Mouse (Mus musculus) small intestine, adult 2 months (tissue): ENCODE measurements around the gene Lin28a. TPM values are rescaled to one million over a fixed set of nuclear protein-coding genes. Genes with fewer than 3 reads are reported as not detected.
A peak's percentile ranks its signal among the peaks of the same experiment; 100 is the strongest.

Experiments
- H3K27ac ChIP-seq: fragments of 200-500 bp; 2 replicates; pipeline ENCODE4 v1.5.1; 2012; ENCODE audit warnings: low read depth, low read length, control low read depth, inconsistent platforms; ENCODE audit not compliant: insufficient read depth
- H3K27me3 ChIP-seq: fragments of 200-500 bp; 2 replicates; pipeline ENCODE4 v1.6.1; 2012; ENCODE audit warnings: mild to moderate bottlenecking, moderate library complexity, low read length, inconsistent platforms; ENCODE audit not compliant: control insufficient read depth, insufficient read depth
- H3K36me3 ChIP-seq: fragments of 200-500 bp; 2 replicates; pipeline ENCODE4 v1.6.1; 2012; ENCODE audit warnings: mild to moderate bottlenecking, low read length, control low read depth, inconsistent platforms; ENCODE audit not compliant: control insufficient read depth, insufficient read depth
- H3K4me1 ChIP-seq: fragments of 200-500 bp; 2 replicates; pipeline ENCODE4 v1.6.1; 2012; ENCODE audit warnings: low read length, inconsistent platforms, mixed read lengths; ENCODE audit not compliant: control insufficient read depth, insufficient read depth, insufficient read length
- H3K4me3 ChIP-seq: fragments of 200-500 bp; 2 replicates; pipeline ENCODE4 v1.5.1; 2012; ENCODE audit warnings: low read depth, mild to moderate bottlenecking, control low read depth, inconsistent platforms, low read length, moderate library complexity
- CTCF ChIP-seq: fragments of 200-500 bp; IDR thresholded peaks from 2 replicates; pipeline ENCODE4 v1.5.1; 2012; ENCODE audit warnings: low read depth, mild to moderate bottlenecking, control low read depth, inconsistent platforms, low read length, moderate library complexity, mixed read lengths; ENCODE audit not compliant: insufficient replicate concordance, insufficient read length; ENCODE audit errors: extremely low read depth
- POLR2A ChIP-seq: fragments of 200-500 bp; IDR thresholded peaks from 2 replicates; pipeline ENCODE4 v1.6.1; 2012; ENCODE audit warnings: low read depth, mild to moderate bottlenecking, control low read depth, inconsistent platforms, low read length, moderate library complexity
- WGBS: fragments of 180-500 bp; shearing (Covaris S2); methylation state at CpG from one replicate; pipeline ENCODE4 v1.1.7; 2018; 5-methylcytosine and 5-hydroxymethylcytosine counted together
- polyA plus RNA-seq: library from polyadenylated mRNA; depleted of rRNA; stranded (reverse); fragments of >200 nt; gene quantifications from 2 replicates; pipeline ENCODE4 v1.2.3, GENCODE M21; 2012; rRNA removed

The Lin28a gene
- not detected in 2 replicates for polyA plus RNA-seq

GRCm38 (mm10) chr4:134018779-134019145, at the start of gene Lin28a:
Gene Lin28a, minus strand, starts transcription at chr4:134018841.
- TF ChIP-seq CTCF (no peak), POLR2A (no peak)
- Histone ChIP-seq H3K36me3 (no peaks in the 10 kb centered on the region), H3K27ac (no peak within 1 kb of the TSS), H3K27me3 (peaks cover 40% of the 10 kb centered on the region), H3K4me3 (no peak within 1 kb of the TSS), H3K4me1 (peaks cover 1% of the 10 kb centered on the region; the same call in 1 of the 2 replicates)
- 2% methylated on average over 9 of the region's 9 CpGs for WGBS

GRCm38 (mm10) chr4:134067833-134068544, 49.3 kb upstream of the Lin28a start:
- peaks cover 35% of the 10 kb centered on the region for H3K4me1 ChIP-seq
- peak overlapping the region; percentile 81 for H3K4me3 ChIP-seq
- TF ChIP-seq CTCF (no peak), POLR2A (no peak)
- H3K36me3 ChIP-seq, result peaks cover 10% of the 10 kb centered on the region
- no peaks in the 10 kb centered on the region for H3K27me3 ChIP-seq
- 45% methylated on average over 7 of the region's 7 CpGs for WGBS
- H3K27ac ChIP-seq, result peak overlapping the region; percentile 83

- Histone ChIP-seq H3K4me3 (peak overlapping the region; percentile 81), H3K4me1 (peaks cover 39% of the 10 kb centered on the region), H3K27ac (peak overlapping the region; percentile 83), H3K27me3 (no peaks in the 10 kb centered on the region), H3K36me3 (peaks cover 5% of the 10 kb centered on the region)
- WGBS, result 41% methylated on average over 8 of the region's 8 CpGs
- TF ChIP-seq POLR2A, result no peak
- TF ChIP-seq CTCF, result no peak
Measured at GRCm38 (mm10) chr4:134067383-134067782, 48.7 kb upstream of the Lin28a start.

DNA sequence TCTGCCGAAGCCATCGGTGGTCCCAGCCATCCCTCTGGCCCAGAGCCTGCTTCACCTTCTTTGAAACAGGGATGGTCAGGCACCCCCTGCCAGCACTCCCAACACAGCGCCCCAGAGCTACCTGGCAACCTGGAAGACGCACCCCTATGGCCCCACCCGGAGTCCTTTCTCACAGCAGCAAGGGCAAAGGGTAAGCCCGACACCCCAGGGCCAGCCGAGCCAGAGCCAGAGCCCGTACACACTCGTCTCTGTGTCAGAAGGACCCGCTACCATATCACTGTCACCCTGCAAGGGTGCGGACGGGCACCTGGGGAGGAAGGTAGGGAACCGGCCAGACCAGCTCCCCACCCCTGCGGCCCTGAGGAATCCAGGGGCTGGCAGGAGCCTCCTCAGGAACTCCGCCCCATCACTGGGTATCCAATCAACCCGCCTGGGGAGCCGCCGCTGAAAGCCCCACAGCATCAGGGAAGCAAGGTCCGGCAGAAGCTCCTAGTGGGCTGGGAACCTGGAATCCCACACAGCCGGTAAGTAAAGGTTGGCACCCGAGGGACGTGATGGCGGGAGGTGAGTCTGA, 46.9 kb upstream of the Lin28a start:
- H3K27ac ChIP-seq, result peak overlapping the region; percentile 83

GRCm38 (mm10) chr4:134062561-134062960, 43.9 kb upstream of the Lin28a start:
- WGBS, result 35% methylated on average over 8 of the region's 8 CpGs
- Histone ChIP-seq H3K27ac (peak overlapping the region; percentile 100), H3K4me3 (peak overlapping the region; percentile 31), H3K36me3 (no peaks in the 10 kb centered on the region), H3K4me1 (peaks cover 45% of the 10 kb centered on the region), H3K27me3 (no peaks in the 10 kb centered on the region)
- TF ChIP-seq POLR2A (no peak), CTCF (no peak)

More for the DNA sequence above, 46.9 kb upstream of the Lin28a start:
- H3K36me3 ChIP-seq, result peaks cover 3% of the 10 kb centered on the region; the same call in 1 of the 2 replicates
- H3K4me3 ChIP-seq, result peak overlapping the region; percentile 81
- H3K27me3 ChIP-seq, result no peaks in the 10 kb centered on the region
- H3K4me1 ChIP-seq, result peaks cover 45% of the 10 kb centered on the region
- no peak for TF ChIP-seq CTCF
- peak; percentile 42; the same call in 1 of the 2 replicates for TF ChIP-seq POLR2A
- WGBS, result 14% methylated on average over 23 of the region's 23 CpGs

- Histone ChIP-seq H3K27me3 (no peaks in the 10 kb centered on the region), H3K36me3 (no peaks in the 10 kb centered on the region), H3K4me3 (peak overlapping the region; percentile 31), H3K27ac (peak overlapping the region; percentile 100), H3K4me1 (peaks cover 41% of the 10 kb centered on the region)
- peak; percentile 67 for TF ChIP-seq POLR2A
- TF ChIP-seq CTCF, result no peak
- WGBS, result 23% methylated on average over 8 of the region's 8 CpGs
Measured at GRCm38 (mm10) chr4:134061944-134062446, 43.4 kb upstream of the Lin28a start.

DNA sequence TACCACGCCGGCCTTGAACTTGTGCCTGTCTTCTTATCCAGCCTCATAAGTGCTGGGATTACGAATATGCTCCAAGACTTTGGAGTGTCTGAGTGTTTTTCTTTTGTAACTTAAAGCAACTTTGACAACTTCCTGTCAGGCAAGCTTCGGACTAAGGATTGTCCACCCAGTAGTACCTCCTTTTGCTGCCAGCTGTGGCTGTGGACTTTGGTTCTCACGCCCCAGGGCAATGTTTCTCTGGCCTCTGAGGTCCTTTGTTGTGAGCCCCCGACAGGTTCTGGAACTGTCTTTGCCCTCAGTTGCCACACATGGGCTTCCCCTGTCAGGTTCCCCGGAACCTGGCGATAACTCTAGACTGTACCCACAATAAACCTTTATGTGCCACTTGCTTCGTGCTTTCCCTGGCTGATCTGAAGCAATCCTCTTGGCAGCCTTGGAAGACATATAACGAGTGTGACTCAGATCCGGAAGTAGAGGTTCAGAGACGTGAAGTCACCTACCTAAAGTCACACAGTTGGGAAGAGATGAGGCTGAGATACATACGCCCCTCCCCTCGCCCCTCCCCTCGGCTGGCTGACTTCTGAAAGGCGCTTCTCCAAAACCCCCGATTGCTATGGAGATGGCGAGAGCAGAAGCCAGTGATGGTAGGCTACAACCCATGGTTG, 42.7 kb upstream of the Lin28a start:
- H3K4me1 ChIP-seq, result peaks cover 40% of the 10 kb centered on the region
- peak overlapping the region; percentile 100 for H3K27ac ChIP-seq
- peak overlapping the region; percentile 31 for H3K4me3 ChIP-seq
- H3K27me3 ChIP-seq, result no peaks in the 10 kb centered on the region
- WGBS, result 18% methylated on average over 18 of the region's 18 CpGs
- no peaks in the 10 kb centered on the region for H3K36me3 ChIP-seq
- peak; percentile 8; the same call in 1 of the 2 replicates for TF ChIP-seq POLR2A
- TF ChIP-seq CTCF, result no peak
